Mouse (Mus musculus) liver, embryonic 15.5 days (tissue): ENCODE results near the gene Tpm3. TPM values are rescaled to one million over a fixed set of nuclear protein-coding genes. Genes with fewer than 3 reads are reported as not detected.

Experiments used
- ATAC-seq: fragments of 200-750 bp; cut with Nextera tagmentation; 2 replicates; pipeline ENCODE4 v1.8.0; 2017; ENCODE audit warnings: moderate number of reproducible peaks, mild to moderate bottlenecking, moderate library complexity; ENCODE audit not compliant: insufficient read depth
- H3K27ac ChIP-seq: fragments of 300-500 bp; sonication (generic); replicated peaks from 2 replicates; pipeline ENCODE4 v1.5.1; 2015; ENCODE audit warnings: mild to moderate bottlenecking, inconsistent platforms
- H3K27me3 ChIP-seq: fragments of 300-500 bp; sonication (generic); 2 replicates; pipeline ENCODE4 v1.6.1; 2015; ENCODE audit warnings: mild to moderate bottlenecking, inconsistent platforms
- H3K36me3 ChIP-seq: fragments of 300-500 bp; sonication (generic); replicated peaks from 2 replicates; pipeline ENCODE4 v1.6.1; 2015; ENCODE audit warnings: moderate library complexity, mild to moderate bottlenecking, inconsistent platforms
- H3K4me1 ChIP-seq: fragments of 300-500 bp; sonication (generic); replicated peaks from 2 replicates; pipeline ENCODE4 v1.6.1; 2015; ENCODE audit warnings: inconsistent platforms
- H3K4me2 ChIP-seq: fragments of 300-500 bp; sonication (generic); 2 replicates; pipeline ENCODE4 v1.6.1; 2015; ENCODE audit warnings: moderate library complexity, mild to moderate bottlenecking, inconsistent platforms
- H3K4me3 ChIP-seq: fragments of 300-500 bp; sonication (generic); replicated peaks from 2 replicates; pipeline ENCODE4 v1.5.1; 2015; ENCODE audit warnings: mild to moderate bottlenecking, inconsistent platforms
- H3K9ac ChIP-seq: fragments of 300-500 bp; sonication (generic); 2 replicates; pipeline ENCODE4 v1.6.1; 2015; ENCODE audit warnings: moderate library complexity, mild to moderate bottlenecking, inconsistent platforms
- H3K9me3 ChIP-seq: fragments of 300-500 bp; sonication (generic); replicated peaks from 2 replicates; pipeline ENCODE4 v1.6.1; 2016; ENCODE audit warnings: inconsistent platforms
- WGBS: fragments of 180-500 bp; shearing (Covaris S2); methylation state at CpG from one replicate; pipeline ENCODE4 v1.1.7; 2015; ENCODE audit warnings: mixed read lengths; ENCODE audit not compliant: insufficient replicate concordance; 5-methylcytosine and 5-hydroxymethylcytosine counted together
- polyA plus RNA-seq: library from polyadenylated mRNA; unstranded; fragments of >200 nt; fragmentation: Nextera tagmentation; extraction: Ambion mirVana; gene quantifications from 2 replicates; pipeline ENCODE4 v1.2.1, GENCODE M21; 2015

Tpm3 gene
- polyA plus RNA-seq, 1 experiment from 2014 or later = 185 TPM

DNA sequence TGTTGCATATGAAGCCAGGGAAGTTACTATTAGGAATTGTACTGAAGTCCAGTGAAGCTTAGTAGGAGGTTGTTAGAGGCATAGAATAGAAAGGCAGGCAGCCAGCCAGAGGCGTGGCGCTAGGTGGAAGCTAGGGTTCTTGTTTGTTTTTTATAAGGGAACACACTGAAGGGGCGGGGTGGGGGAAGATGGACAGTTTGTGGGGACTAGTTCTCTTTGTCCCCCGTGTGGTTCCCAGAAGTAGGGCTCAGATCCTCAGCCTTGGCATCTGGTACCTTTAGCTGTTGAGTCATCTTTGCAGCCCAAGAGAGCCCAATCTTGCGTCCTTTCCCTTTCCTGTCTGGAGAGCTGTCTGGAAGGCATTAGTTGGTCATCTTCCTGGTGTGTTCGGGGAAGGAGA is 12.8 kb downstream of the Tpm3 start:
- Histone ChIP-seq H3K4me2 (0 out of 2 replicates have a peak overlapping the region, but pooled peaks have one; percentile 16), H3K36me3 (peaks cover 46% of the 10 kb centered on the region), H3K9ac (no peak overlapping the region), H3K4me3 (no peak overlapping the region), H3K9me3 (no peaks in the 10 kb centered on the region), H3K4me1 (peaks cover 62% of the 10 kb centered on the region), H3K27ac (no peak overlapping the region; the same call in 1 of the 2 replicates), H3K27me3 (no peaks in the 10 kb centered on the region)
- 52% methylated on average over 6 of the region's 6 CpGs for whole genome bisulfite sequencing
- no peak for ATAC-seq

DNA sequence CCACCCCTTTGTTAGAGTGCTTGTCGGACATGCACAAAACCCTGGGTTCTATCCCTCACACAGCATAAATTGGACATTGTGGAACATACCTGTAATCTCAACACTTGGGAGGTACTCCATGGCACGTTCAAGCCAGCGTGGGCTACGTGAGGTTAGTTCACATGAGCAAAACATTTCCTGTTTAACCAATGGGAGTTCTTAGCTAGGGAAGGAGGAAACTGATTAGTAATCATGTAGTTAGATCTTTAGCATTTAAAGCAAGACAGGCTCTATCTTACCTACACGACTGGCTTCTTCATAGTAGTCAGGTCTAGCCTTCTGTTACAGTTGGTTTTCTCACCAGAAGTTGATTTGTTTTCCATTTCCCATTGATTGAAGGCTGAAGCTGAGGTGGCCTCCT is 13.6 kb downstream of the Tpm3 start:
- Histone ChIP-seq H3K4me2 (no peak overlapping the region), H3K4me1 (peaks cover 55% of the 10 kb centered on the region), H3K4me3 (no peak overlapping the region), H3K27ac (no peak overlapping the region; the same call in 1 of the 2 replicates), H3K36me3 (peaks cover 54% of the 10 kb centered on the region), H3K9ac (no peak overlapping the region), H3K9me3 (no peaks in the 10 kb centered on the region), H3K27me3 (no peaks in the 10 kb centered on the region)
- no peak for ATAC-seq
- 35% methylated on average over 5 of the region's 5 CpGs for WGBS

DNA sequence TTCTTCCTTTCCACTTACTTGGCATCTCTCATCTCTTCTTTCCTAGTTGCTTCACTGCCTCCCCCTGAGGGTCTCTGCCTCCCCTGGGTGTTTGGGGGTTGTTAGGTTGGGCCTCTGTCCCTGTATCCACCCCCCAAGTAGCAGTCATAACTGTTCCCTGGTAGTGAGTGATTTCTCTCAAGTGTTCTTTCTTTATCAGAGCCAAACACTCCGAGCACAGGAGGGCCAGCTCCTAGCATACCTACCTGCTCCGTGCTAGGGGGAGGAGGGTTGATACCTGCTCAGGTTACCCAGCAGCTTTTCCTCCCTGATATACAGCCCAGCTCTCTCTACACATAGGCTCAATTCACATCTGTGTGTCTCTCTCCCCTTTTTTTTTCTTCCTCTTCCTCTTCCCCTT is 16.2 kb downstream of the Tpm3 start:
- H3K4me1 ChIP-seq = peaks cover 34% of the 10 kb centered on the region

DNA sequence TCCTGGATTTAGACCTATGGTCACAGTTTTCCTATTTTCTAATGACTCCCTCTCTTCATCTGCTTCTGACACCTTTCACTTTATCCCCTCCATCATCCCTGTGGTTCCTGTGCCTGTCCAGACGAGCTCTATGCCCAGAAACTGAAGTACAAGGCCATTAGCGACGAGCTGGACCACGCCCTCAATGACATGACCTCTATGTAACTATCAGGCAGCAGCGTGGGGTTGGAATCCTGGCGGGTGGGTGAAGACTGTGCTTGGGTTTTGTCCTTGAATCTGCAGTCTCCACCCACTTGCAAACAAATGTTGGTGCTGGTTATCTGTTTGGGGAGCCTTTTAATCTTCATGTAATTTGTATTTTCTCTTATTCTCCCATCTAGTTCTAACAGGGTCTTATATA is 18.4 kb downstream of the Tpm3 start:
- ATAC-seq = no peak
- Histone ChIP-seq H3K9me3 (no peaks in the 10 kb centered on the region), H3K4me1 (peaks cover 12% of the 10 kb centered on the region), H3K4me3 (no peak overlapping the region), H3K9ac (no peak overlapping the region), H3K36me3 (peaks cover 98% of the 10 kb centered on the region), H3K4me2 (no peak overlapping the region), H3K27ac (no peak overlapping the region), H3K27me3 (no peaks in the 10 kb centered on the region)
- 64% methylated on average over 6 of the region's 6 CpGs for WGBS

More for the DNA sequence above, 16.2 kb downstream of the Tpm3 start:
- no peaks in the 10 kb centered on the region for H3K9me3 ChIP-seq
- H3K27me3 ChIP-seq = no peaks in the 10 kb centered on the region
- ATAC-seq = no peak
- 60% methylated on average over 2 of the region's 2 CpGs for WGBS
- no peak overlapping the region for H3K27ac ChIP-seq
- no peak overlapping the region for H3K4me2 ChIP-seq
- H3K9ac ChIP-seq = no peak overlapping the region
- peaks cover 78% of the 10 kb centered on the region for H3K36me3 ChIP-seq
- no peak overlapping the region for H3K4me3 ChIP-seq

DNA sequence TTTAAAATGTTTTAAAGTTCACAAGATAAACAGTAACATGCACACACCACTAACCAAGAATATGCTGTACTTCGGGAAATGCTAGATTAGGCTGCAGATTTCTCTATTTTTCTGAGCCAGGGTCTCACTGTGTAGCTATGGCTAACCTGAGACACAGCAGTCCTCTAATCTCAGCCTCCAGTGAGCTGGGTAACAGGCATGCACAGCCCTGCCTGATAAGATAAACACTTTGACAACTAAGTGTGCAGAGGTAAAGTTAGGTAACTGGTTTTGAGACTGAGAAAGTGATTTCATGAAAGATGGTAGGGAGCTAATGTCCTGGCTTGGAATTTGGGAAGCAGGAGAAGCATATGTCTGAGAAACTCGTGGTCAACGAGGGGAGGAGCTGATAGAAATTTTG is 22.0 kb downstream of the Tpm3 start:
- Histone ChIP-seq H3K27ac (no peak overlapping the region), H3K9me3 (no peaks in the 10 kb centered on the region), H3K4me1 (peaks cover 6% of the 10 kb centered on the region; the same call in 1 of the 2 replicates), H3K27me3 (no peaks in the 10 kb centered on the region), H3K4me3 (no peak overlapping the region), H3K9ac (no peak overlapping the region), H3K4me2 (no peak overlapping the region), H3K36me3 (peaks cover 90% of the 10 kb centered on the region)
- no peak for ATAC-seq
- WGBS = 61% methylated on average over 3 of the region's 3 CpGs

DNA sequence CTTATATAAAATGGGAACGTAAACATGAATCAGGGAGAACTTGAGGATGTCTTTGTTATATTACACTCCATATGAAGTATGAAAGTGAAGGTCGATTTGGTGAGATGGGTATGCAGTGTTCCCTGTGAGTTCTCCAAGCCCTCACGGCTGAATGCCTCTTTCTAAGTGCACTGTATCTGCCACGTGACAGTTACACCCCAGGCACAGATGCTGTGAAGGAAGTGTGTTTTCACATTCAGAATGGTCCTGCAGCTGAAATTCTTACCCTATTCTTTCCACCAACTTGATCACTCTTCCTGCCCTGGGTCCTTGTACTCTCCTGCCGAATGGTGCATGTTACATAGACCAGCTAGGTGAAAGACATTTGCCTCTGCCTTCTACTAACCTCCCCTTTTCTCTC is 25.5 kb downstream of the Tpm3 start:
- Histone ChIP-seq H3K27me3 (no peaks in the 10 kb centered on the region), H3K27ac (no peak overlapping the region), H3K4me1 (0 out of 2 replicates have a peak, but pooled peaks cover 6% of the 10 kb centered on the region), H3K4me3 (no peak overlapping the region), H3K4me2 (no peak overlapping the region), H3K36me3 (peaks cover 66% of the 10 kb centered on the region), H3K9ac (no peak overlapping the region), H3K9me3 (no peaks in the 10 kb centered on the region)
- WGBS = 78% methylated on average over 5 of the region's 5 CpGs
- ATAC-seq = no peak

DNA sequence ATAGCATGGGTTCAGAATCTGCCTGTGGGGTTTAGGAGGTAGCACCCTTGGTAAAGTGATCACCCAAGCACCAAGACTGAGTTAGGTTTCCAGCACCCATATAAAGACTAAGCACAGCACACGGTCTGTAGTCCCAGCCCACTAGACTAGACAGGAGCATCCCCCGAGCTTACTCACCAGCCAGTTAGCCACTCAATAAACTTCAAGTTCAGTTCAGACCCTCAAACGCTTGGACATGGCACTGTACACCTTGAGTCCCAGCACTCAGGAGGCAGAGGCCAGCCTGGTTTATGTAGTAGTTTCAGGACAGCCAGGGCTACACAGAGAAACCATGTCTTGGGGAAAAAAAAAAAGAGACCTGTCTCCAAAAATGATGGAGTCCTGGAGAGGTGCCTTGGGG is 28.6 kb downstream of the Tpm3 start:
- no peak overlapping the region for H3K4me2 ChIP-seq
- no peaks in the 10 kb centered on the region for H3K27me3 ChIP-seq
- WGBS = 74% methylated on average over 3 of the region's 3 CpGs
- no peak overlapping the region for H3K27ac ChIP-seq
- no peak overlapping the region for H3K9ac ChIP-seq
- no peak for ATAC-seq
- H3K9me3 ChIP-seq = no peaks in the 10 kb centered on the region
- H3K4me3 ChIP-seq = no peak overlapping the region
- peaks cover 37% of the 10 kb centered on the region for H3K36me3 ChIP-seq
- H3K4me1 ChIP-seq = no peaks in the 10 kb centered on the region

DNA sequence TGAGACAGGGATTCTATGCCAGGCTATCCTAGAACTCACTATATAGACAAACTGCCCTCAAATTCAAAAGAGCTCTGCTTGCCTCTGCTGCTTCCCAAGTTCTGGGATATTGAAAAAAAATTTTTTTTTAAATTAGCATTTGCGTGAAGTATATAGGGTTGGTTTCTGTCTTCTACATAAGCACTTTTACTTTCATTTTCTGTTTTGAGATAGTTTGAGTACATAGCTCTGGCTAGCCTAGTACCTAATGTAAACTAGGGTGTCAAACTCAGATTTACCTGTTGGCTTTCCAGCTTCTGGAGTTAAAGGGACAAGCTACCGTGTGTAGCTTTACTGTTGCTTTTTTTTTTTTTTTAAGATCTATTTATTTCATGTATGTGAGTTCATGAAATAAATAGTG is 29.2 kb downstream of the Tpm3 start:
- no peak overlapping the region for H3K4me2 ChIP-seq
- H3K27ac ChIP-seq = no peak overlapping the region
- no peak overlapping the region for H3K4me3 ChIP-seq
- H3K27me3 ChIP-seq = no peaks in the 10 kb centered on the region
- H3K4me1 ChIP-seq = no peaks in the 10 kb centered on the region
- no peak overlapping the region for H3K9ac ChIP-seq
- H3K36me3 ChIP-seq = peaks cover 33% of the 10 kb centered on the region
- no peak for ATAC-seq
- no peaks in the 10 kb centered on the region for H3K9me3 ChIP-seq
- WGBS = 81% methylated on average over 2 of the region's 2 CpGs

DNA sequence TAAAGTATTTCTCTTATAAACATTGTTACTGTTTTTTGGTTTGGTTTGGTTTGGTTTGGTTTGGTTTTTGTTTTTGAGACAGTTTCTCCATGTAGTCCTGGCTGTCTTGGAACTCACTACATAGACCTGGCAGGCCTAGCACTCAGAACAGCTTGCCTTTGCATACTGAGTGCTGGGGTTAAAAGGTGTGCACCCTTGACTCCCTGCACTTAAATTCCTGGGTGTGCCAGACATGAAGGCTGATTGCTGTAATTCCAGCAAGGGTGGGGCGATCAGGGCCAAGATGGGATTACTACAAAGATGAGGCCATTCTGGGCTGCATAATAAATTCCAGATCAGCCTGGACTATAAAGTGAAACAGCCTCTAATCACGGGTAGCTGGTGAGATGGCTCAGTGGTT is 29.8 kb downstream of the Tpm3 start:
- H3K4me2 ChIP-seq = no peak overlapping the region
- no peak overlapping the region for H3K4me3 ChIP-seq
- no peaks in the 10 kb centered on the region for H3K9me3 ChIP-seq
- ATAC-seq = no peak
- H3K9ac ChIP-seq = no peak overlapping the region
- WGBS = 62% methylated on average over 2 of the region's 2 CpGs
- peaks cover 32% of the 10 kb centered on the region for H3K36me3 ChIP-seq
- no peaks in the 10 kb centered on the region for H3K27me3 ChIP-seq
- H3K4me1 ChIP-seq = no peaks in the 10 kb centered on the region
- no peak overlapping the region for H3K27ac ChIP-seq

DNA sequence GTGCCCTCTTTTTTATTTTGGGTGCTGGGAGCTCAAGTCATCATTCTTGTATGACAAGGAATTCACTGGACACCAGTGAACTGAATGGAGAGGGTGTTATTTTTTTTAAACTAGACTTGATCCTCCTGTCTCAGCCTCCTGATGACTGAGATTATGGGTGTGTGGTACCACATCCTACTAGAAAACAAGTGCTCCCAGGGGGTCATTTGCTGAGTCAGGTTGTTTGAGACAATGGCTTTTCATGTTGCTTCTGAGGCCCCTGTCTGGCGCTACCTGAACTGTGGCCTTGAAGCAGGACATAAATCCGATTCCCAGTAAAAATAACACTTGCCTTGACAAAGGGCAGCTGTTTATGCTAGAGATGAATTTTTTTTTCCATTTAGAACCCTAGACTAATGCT is 30.7 kb downstream of the Tpm3 start:
- H3K4me1 ChIP-seq = no peaks in the 10 kb centered on the region
- no peak overlapping the region for H3K27ac ChIP-seq
- H3K27me3 ChIP-seq = no peaks in the 10 kb centered on the region
- no peaks in the 10 kb centered on the region for H3K9me3 ChIP-seq
- no peak overlapping the region for H3K4me3 ChIP-seq
- peaks cover 23% of the 10 kb centered on the region for H3K36me3 ChIP-seq
- no peak for ATAC-seq
- no peak overlapping the region for H3K9ac ChIP-seq
- H3K4me2 ChIP-seq = no peak overlapping the region
- WGBS = 76% methylated on average over 2 of the region's 2 CpGs

DNA sequence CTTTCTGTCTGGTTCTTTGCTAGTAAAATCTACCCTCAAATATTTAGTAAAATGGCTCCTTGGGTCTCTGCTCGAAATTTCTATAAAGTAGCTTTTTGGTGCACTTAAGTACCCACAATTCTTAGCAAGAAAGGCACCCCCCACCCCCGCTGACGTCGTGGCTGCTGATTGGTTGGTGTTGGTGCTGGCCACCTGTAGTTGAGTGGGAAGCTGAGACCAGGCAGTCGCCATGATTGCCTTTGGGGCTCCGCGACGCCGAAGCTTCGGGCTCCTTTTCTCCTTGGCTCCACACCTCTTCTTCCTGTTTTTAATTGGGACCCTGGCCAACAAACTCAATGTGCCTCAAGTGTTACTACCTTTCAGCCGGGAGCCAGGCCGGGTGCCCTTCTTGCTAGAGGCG is 31.5 kb downstream of the Tpm3 start, which contains the start of gene Nup210l:
Gene Nup210l, plus strand, starts transcription at position 195 of the 400 bp plus-strand sequence.
- Histone ChIP-seq H3K4me3 (no peak within 1 kb of the TSS), H3K36me3 (peaks cover 15% of the 10 kb centered on the region), H3K4me2 (no peak within 1 kb of the TSS), H3K9me3 (no peaks in the 10 kb centered on the region), H3K4me1 (no peaks in the 10 kb centered on the region), H3K27ac (no peak within 1 kb of the TSS), H3K9ac (no peak within 1 kb of the TSS), H3K27me3 (no peaks in the 10 kb centered on the region)
- WGBS = 70% methylated on average over 13 of the region's 13 CpGs
- no peak for ATAC-seq

DNA sequence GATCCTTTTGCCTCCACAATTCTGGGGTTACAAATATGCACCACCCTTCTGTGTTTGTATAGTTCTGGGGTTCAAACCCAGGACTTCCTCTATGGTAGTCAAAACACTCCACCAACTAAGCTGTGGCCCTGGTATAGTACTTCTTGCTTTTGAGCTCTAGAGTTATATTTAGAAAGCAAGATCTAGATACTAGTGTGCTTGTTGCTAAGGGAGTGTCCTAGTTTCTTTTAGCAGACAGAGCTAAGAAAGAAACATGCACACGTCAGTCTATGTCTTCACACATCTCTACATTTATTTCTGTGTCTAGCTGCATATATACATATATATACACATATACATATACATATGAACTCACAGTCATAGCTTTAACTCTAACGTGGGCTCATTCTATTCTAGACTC is 39.3 kb downstream of the Tpm3 start:
- no peaks in the 10 kb centered on the region for H3K9me3 ChIP-seq
- no peak overlapping the region for H3K4me2 ChIP-seq
- H3K27ac ChIP-seq = no peak overlapping the region
- 68% methylated on average over 2 of the region's 2 CpGs for WGBS
- H3K9ac ChIP-seq = no peak overlapping the region
- no peak for ATAC-seq
- H3K27me3 ChIP-seq = no peaks in the 10 kb centered on the region
- no peaks in the 10 kb centered on the region for H3K36me3 ChIP-seq
- no peak overlapping the region for H3K4me3 ChIP-seq
- H3K4me1 ChIP-seq = no peaks in the 10 kb centered on the region
